Mouse (Mus musculus): Measurements from ENCODE around the gene Slc22a21.
"Not testable (repeated sequence)": the region's sequence is repeated elsewhere in the genome, so short reads cannot be mapped to it uniquely, and the experiment has no call there.

Slc22a21 gene

GRCm38 (mm10) chr11:53979788-53980621, at the start of gene Slc22a21:
Gene Slc22a21 (minus strand): TSS chr11:53980332.
- peak; percentile 48 for DNase-seq (ENCODE audit: low spot score)

- DNase-seq (ENCODE audit: low spot score): no peak
Measured at GRCm38 (mm10) chr11:54028997-54029396, 48.9 kb upstream of the Slc22a21 start.

GRCm38 (mm10) chr11:54028044-54028951, 48.2 kb upstream of the Slc22a21 start, which contains the start of gene Slc22a4:
Gene Slc22a4 (minus strand): TSS chr11:54028090.
- DNase-seq (ENCODE audit: low spot score): peak; percentile 65

GRCm38 (mm10) chr11:54027131-54028043, 47.3 kb upstream of the Slc22a21 start:
- DNase-seq (ENCODE audit: low spot score): no peak

GRCm38 (mm10) chr11:54026491-54027041, 46.4 kb upstream of the Slc22a21 start:
- DNase-seq (ENCODE audit: low spot score): no peak

GRCm38 (mm10) chr11:54021396-54022093, 41.4 kb upstream of the Slc22a21 start:
- DNase-seq (ENCODE audit: low spot score): no peak

- DNase-seq (ENCODE audit: low spot score): no peak
Measured at GRCm38 (mm10) chr11:54018893-54019732, 39.0 kb upstream of the Slc22a21 start.

- DNase-seq (ENCODE audit: low spot score): no peak
Measured at GRCm38 (mm10) chr11:54017596-54017995, 37.5 kb upstream of the Slc22a21 start.

- no peak for DNase-seq (ENCODE audit: low spot score)
Measured at GRCm38 (mm10) chr11:54016051-54016450, 35.9 kb upstream of the Slc22a21 start.

GRCm38 (mm10) chr11:54012961-54013360, 32.8 kb upstream of the Slc22a21 start:
- DNase-seq (ENCODE audit: low spot score): no peak

GRCm38 (mm10) chr11:54011255-54011654, 31.1 kb upstream of the Slc22a21 start:
- DNase-seq (ENCODE audit: low spot score): no peak

GRCm38 (mm10) chr11:54008416-54008920, 28.3 kb upstream of the Slc22a21 start:
- DNase-seq (ENCODE audit: low spot score): no peak

GRCm38 (mm10) chr11:54007717-54008116, 27.6 kb upstream of the Slc22a21 start:
- DNase-seq (ENCODE audit: low spot score): no peak

- no peak for DNase-seq (ENCODE audit: low spot score)
Measured at GRCm38 (mm10) chr11:54006901-54007300, 26.8 kb upstream of the Slc22a21 start.

- not testable (repeated sequence) for DNase-seq (ENCODE audit: low spot score)
Measured at GRCm38 (mm10) chr11:54006362-54006761, 26.2 kb upstream of the Slc22a21 start.

GRCm38 (mm10) chr11:54004734-54005133, 24.6 kb upstream of the Slc22a21 start:
- DNase-seq (ENCODE audit: low spot score): no peak

GRCm38 (mm10) chr11:54004221-54004620, 24.1 kb upstream of the Slc22a21 start:
- DNase-seq (ENCODE audit: low spot score): no peak

GRCm38 (mm10) chr11:54002761-54003717, 22.9 kb upstream of the Slc22a21 start:
- DNase-seq (ENCODE audit: low spot score): not testable (repeated sequence)

Measured in ovary, postnatal 10 days (tissue).